Mouse (Mus musculus) neural tube, embryonic 10.5 days (tissue): ENCODE results near the gene Ntf3.
A peak's percentile ranks its signal among the peaks of the same experiment; 100 is the strongest.

ENCODE experiments used
- DNase-seq: peaks from one replicate; pipeline ENCODE4 v3.0.0-alpha.2; 2017; ENCODE audit warnings: low spot score; ENCODE audit errors: extremely low spot score

The Ntf3 gene

GRCm38 (mm10) chr6:126106051-126106797 is 60.5 kb downstream of the Ntf3 start:
- no peak for DNase-seq

- DNase-seq, result no peak
Observed at GRCm38 (mm10) chr6:126105083-126105740, 61.5 kb downstream of the Ntf3 start.

GRCm38 (mm10) chr6:126102571-126102970 is 64.1 kb downstream of the Ntf3 start:
- DNase-seq, result no peak

- DNase-seq, result no peak
Observed at GRCm38 (mm10) chr6:126102007-126102406, 64.7 kb downstream of the Ntf3 start.

- no peak for DNase-seq
Observed at GRCm38 (mm10) chr6:126100579-126100978, 66.1 kb downstream of the Ntf3 start.

- DNase-seq, result no peak
Observed at GRCm38 (mm10) chr6:126097471-126097870, 69.2 kb downstream of the Ntf3 start.

GRCm38 (mm10) chr6:126096085-126096484 is 70.6 kb downstream of the Ntf3 start:
- no peak for DNase-seq

GRCm38 (mm10) chr6:126095041-126095440 is 71.7 kb downstream of the Ntf3 start:
- DNase-seq, result no peak

GRCm38 (mm10) chr6:126092026-126092425 is 74.7 kb downstream of the Ntf3 start:
- DNase-seq, result no peak

GRCm38 (mm10) chr6:126090063-126090462 is 76.6 kb downstream of the Ntf3 start:
- no peak for DNase-seq

GRCm38 (mm10) chr6:126088489-126089265 is 78.0 kb downstream of the Ntf3 start:
- DNase-seq, result no peak

- DNase-seq, result peak; percentile 24
Observed at GRCm38 (mm10) chr6:126086321-126086950, 80.3 kb downstream of the Ntf3 start.

GRCm38 (mm10) chr6:126080531-126080930 is 86.2 kb downstream of the Ntf3 start:
- no peak for DNase-seq

- no peak for DNase-seq
Observed at GRCm38 (mm10) chr6:126057706-126058105, 109.0 kb downstream of the Ntf3 start.

- DNase-seq, result no peak
Observed at GRCm38 (mm10) chr6:126053136-126053535, 113.6 kb downstream of the Ntf3 start.
